Mouse (Mus musculus): ENCODE measurements around the gene Rab21.

Rab21 gene

DNA sequence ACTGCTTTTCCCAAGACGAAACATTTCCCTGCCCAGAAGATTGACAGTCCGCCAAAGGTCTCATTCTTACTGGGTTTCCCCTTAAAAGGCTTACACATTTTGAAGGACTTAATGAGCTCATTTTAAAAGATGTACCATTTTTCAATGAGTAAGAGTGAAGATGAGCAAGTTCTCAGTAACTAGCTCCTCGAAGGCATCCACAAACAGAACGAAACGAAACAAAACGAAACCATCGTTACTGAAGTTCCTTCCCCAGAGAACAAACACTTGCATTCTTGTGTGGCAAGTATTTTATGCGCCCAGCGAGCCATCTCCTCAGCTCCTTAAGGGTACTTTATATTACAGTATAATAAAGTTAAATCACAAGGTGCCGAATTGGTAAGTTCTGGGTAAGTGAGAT is 34.0 kb downstream of the Rab21 start:
- no peak for DNase-seq (ENCODE audit: low spot score)

DNA sequence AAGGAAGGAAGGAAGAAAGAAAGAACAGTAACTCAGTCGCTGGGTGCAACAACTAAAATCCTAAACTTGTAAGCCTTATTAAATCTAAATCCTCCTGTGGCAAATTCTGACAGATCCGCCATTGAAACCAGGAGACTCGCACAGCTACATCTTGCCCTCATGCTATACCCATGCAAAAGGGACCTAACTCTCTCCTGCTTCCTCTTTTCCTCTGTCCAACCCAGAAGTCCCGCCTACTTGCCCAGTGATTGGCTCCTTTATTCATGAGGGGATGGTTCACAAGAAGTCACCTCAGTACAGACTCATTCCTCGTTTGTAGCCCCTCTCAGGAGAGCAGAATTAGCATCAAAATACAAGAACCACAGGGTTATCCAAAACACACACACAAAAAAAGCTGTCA is 43.7 kb downstream of the Rab21 start:
- no peak for DNase-seq (ENCODE audit: low spot score)

- DNase-seq (ENCODE audit: low spot score): no peak
Measured at GRCm38 (mm10) chr10:115270612-115271390, 44.6 kb downstream of the Rab21 start.

- DNase-seq (ENCODE audit: low spot score): no peak
Measured at GRCm38 (mm10) chr10:115262926-115263562, 52.4 kb downstream of the Rab21 start.

DNA sequence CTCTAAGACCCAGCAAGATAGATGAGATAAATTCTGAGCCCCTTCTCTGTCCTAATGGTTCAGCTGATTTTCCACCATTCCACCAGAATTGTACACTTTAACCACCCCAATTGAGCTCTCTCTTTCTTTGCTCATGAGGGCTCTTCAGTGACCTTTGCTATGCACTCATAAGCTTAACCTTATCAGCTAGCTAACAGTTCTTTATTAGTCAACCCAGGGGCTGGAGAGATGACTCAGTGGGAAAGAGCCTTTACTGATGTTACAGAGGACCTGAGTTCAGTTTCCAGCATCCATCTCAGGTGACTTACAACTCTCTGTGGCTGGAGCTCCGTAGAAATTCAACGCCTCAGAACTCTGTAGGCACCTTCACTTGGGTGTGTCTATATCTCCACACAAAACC is 53.1 kb downstream of the Rab21 start:
- DNase-seq (ENCODE audit: low spot score): no peak

- no peak for DNase-seq (ENCODE audit: low spot score)
Measured at GRCm38 (mm10) chr10:115261428-115261827, 54.0 kb downstream of the Rab21 start.

- no peak for DNase-seq (ENCODE audit: low spot score)
Measured at GRCm38 (mm10) chr10:115256162-115256561, 59.2 kb downstream of the Rab21 start.

- DNase-seq (ENCODE audit: low spot score): no peak
Measured at GRCm38 (mm10) chr10:115253521-115253920, 61.9 kb downstream of the Rab21 start.

GRCm38 (mm10) chr10:115252321-115252757 is 63.1 kb downstream of the Rab21 start:
- DNase-seq (ENCODE audit: low spot score): peak; percentile 68

- peak; percentile 98 for DNase-seq (ENCODE audit: low spot score)
Measured at GRCm38 (mm10) chr10:115251088-115251934, 64.1 kb downstream of the Rab21 start, which contains the start of gene Tbc1d15. Tbc1d15 (minus strand) TSS chr10:115251467.

- peak; percentile 38 for DNase-seq (ENCODE audit: low spot score)
Measured at GRCm38 (mm10) chr10:115250235-115251087, 64.9 kb downstream of the Rab21 start.

- DNase-seq (ENCODE audit: low spot score): peak; percentile 8
Measured at GRCm38 (mm10) chr10:115248041-115248440, 67.4 kb downstream of the Rab21 start.

GRCm38 (mm10) chr10:115245488-115245887 is 69.9 kb downstream of the Rab21 start:
- no peak for DNase-seq (ENCODE audit: low spot score)

GRCm38 (mm10) chr10:115241082-115241595 is 74.3 kb downstream of the Rab21 start:
- DNase-seq (ENCODE audit: low spot score): no peak

GRCm38 (mm10) chr10:115237931-115238330 is 77.5 kb downstream of the Rab21 start:
- no peak for DNase-seq (ENCODE audit: low spot score)
